Mouse (Mus musculus) lung, postnatal 0 days (tissue): ENCODE results near the gene Thoc6.

ENCODE experiments used
- CTCF ChIP-seq: IDR thresholded peaks from 2 replicates; pipeline ENCODE4 v1.5.1; 2016; ENCODE audit warnings: antibody characterized with exemption, mild to moderate bottlenecking
- EP300 ChIP-seq: IDR thresholded peaks from 2 replicates; pipeline ENCODE4 v1.6.1; 2016; ENCODE audit warnings: antibody characterized with exemption, mild to moderate bottlenecking, control low read depth

DNA sequence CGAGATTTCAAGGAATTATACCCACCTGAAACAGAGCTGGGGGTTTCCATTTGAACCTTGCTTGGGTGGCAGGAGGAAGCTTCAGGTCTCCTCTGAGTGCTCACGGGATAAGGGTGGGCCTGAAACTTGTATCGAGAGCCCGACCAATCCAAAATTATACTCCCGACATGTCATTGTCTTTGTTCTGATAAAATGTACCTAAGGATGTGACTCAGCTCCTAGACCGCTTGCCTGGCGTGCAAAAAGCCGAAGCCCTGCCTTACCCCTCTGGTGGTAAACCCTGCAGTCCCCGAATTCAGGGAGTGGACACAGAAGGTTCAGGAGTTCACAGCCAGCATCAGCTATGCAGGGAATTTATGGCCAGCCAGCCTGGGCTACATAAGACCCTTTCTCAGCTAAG, 6.7 kb upstream of the Thoc6 start:
- no peak for TF ChIP-seq CTCF
- TF ChIP-seq EP300 = no peak
